Mouse (Mus musculus) adrenal gland, postnatal 10 days (tissue): ENCODE measurements at regions not wholly inside any gene's neighbourhood (a gene's known extent, or its start where the extent isn't known, plus 50 kb on each side); places are given as distances from the start of the nearest gene placed in this dataset.
"Not testable (repeated sequence)": the region's sequence is repeated elsewhere in the genome, so short reads cannot be mapped to it uniquely, and the experiment has no call there.

Experiments used
- DNase-seq: peaks from one replicate; pipeline ENCODE4 v3.0.0; 2021; ENCODE audit warnings: mixed read lengths

- no peak for DNase-seq
Measured at GRCm38 (mm10) chr11:22420003-22420723, 78.1 kb upstream of the Ehbp1 start.

GRCm38 (mm10) chr11:22421762-22422161 is 79.7 kb upstream of the Ehbp1 start:
- no peak for DNase-seq

- peak; percentile 79 for DNase-seq
Measured at GRCm38 (mm10) chr11:22437140-22437850, 74.6 kb upstream of the Tmem17 start.

GRCm38 (mm10) chr11:22437851-22438215 is 74.1 kb upstream of the Tmem17 start:
- DNase-seq, result peak; percentile 30

GRCm38 (mm10) chr11:22438441-22439066 is 73.3 kb upstream of the Tmem17 start:
- peak; percentile 16 for DNase-seq

GRCm38 (mm10) chr11:22440521-22440920 is 71.4 kb upstream of the Tmem17 start:
- DNase-seq, result peak; percentile 69

- DNase-seq, result no peak
Measured at GRCm38 (mm10) chr11:22453161-22453560, 58.7 kb upstream of the Tmem17 start.

- no peak for DNase-seq
Measured at GRCm38 (mm10) chr11:22456286-22456685, 55.6 kb upstream of the Tmem17 start.

- no peak for DNase-seq
Measured at GRCm38 (mm10) chr11:22457220-22457619, 54.7 kb upstream of the Tmem17 start.

- DNase-seq, result no peak
Measured at GRCm38 (mm10) chr11:22458951-22459703, 52.8 kb upstream of the Tmem17 start.

- DNase-seq, result not testable (repeated sequence)
Measured at GRCm38 (mm10) chr11:22461019-22461735, 50.7 kb upstream of the Tmem17 start.
